Mouse (Mus musculus): ENCODE results near the gene Cox5a.

DNA sequence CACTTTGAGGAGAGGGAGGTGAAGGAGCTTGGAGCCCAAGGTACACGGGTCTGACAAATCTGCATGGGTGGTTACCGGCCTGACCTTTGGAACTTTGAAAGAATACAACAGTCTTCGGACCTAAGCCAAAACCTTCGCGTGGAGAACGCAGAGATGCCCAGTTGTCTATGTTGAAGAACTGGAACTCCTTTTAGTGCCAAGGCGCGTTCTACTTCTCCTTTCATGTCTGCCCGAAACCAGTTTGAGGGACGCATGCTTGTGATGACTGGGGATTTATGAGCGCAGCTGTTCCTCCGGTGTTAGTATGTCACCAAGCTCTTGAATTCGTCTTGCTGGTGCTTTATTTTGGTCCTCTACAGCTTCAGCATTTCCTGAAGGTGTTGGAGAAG, 40.6 kb downstream of the Cox5a start:
- TF ChIP-seq POLR2A (IDR thresholded peaks at IDR 0.05; ENCODE audit: low read depth, low read length) (no peak), CTCF (IDR thresholded peaks at IDR 0.05; ENCODE audit: borderline replicate concordance, insufficient read depth, low read length) (no peak)
